Comparison of ENCODE assay signal across 8 mouse cellular contexts in genomic region chr4:119172919-119173650, GRCm38 (mm10). TPM values are rescaled to one million over a fixed set of nuclear protein-coding genes. Genes with fewer than 3 reads are reported as not detected.
DNase-seq lines count a peak whose midpoint lies in the region; ATAC-seq and TF ChIP-seq lines count a peak whose summit lies in the region.

No protein-coding gene starts in this region.

- no peaks in the 10 kb centered on the region for H3K27me3 ChIP-seq in forebrain, embryonic 16.5 days (replicated peaks; ENCODE audit: control insufficient read depth, insufficient read depth, low read length)
- H3K27me3 ChIP-seq in liver, embryonic 13.5 days: no peaks in the 10 kb centered on the region

- peak in 1 of 2 experiments; percentile 27 for DNase-seq in left cerebral cortex, adult 2 months (ENCODE audit: extremely low spot score in 1 of 2, low spot score in 2 of 2)
- no peak for DNase-seq in left cerebral cortex, postnatal 10 days (ENCODE audit: extremely low spot score in 1 of 2, low spot score in 2 of 2)
- DNase-seq in liver, embryonic 13.5 days: no peak
- peak; percentile 33 for DNase-seq in thymus, postnatal 4 days
- no peak for DNase-seq in gastrocnemius, postnatal 14 days
- no peak for DNase-seq in right cerebral cortex, postnatal 10 days (ENCODE audit: low spot score in 2 of 2)

- no peak for TF ChIP-seq POLR2A in bone marrow, adult 2 months (IDR thresholded peaks at IDR 0.05; ENCODE audit: borderline replicate concordance, control insufficient read depth, low read depth, low read length)

- peak overlapping the region; percentile 86 for H3K9ac ChIP-seq in forebrain, embryonic 16.5 days (replicated peaks; ENCODE audit: low read depth, low read length)
- H3K9ac ChIP-seq in liver, embryonic 13.5 days: peak overlapping the region; percentile 91

- WGBS in bone marrow, adult 2 months: 19% methylated on average over 18 of the region's 18 CpGs
- WGBS in forebrain, embryonic 16.5 days: 38% methylated on average over 18 of the region's 18 CpGs
- 29% methylated on average over 18 of the region's 18 CpGs for WGBS in liver, embryonic 13.5 days (ENCODE audit: insufficient replicate concordance)

- H3K4me1 ChIP-seq in bone marrow, adult 2 months (ENCODE audit: control insufficient read depth, insufficient read depth, low read length): peaks cover 1% of the 10 kb centered on the region; the same call in 1 of the 2 replicates
- peaks cover 16% of the 10 kb centered on the region for H3K4me1 ChIP-seq in forebrain, embryonic 16.5 days (replicated peaks; ENCODE audit: control insufficient read depth, insufficient read depth, low read length)
- peaks cover 39% of the 10 kb centered on the region for H3K4me1 ChIP-seq in liver, embryonic 13.5 days (replicated peaks)

- ATAC-seq in forebrain, embryonic 16.5 days: no peak
- ATAC-seq in liver, embryonic 13.5 days (ENCODE audit: low read depth): no peak

- TF ChIP-seq CTCF in left cerebral cortex, adult 2 months (IDR thresholded peaks at IDR 0.05): no peak
- TF ChIP-seq CTCF in bone marrow, adult 2 months (IDR thresholded peaks at IDR 0.05; ENCODE audit: control insufficient read depth, insufficient read depth, low read length): no peak

- H3K36me3 ChIP-seq in forebrain, embryonic 16.5 days (ENCODE audit: control insufficient read depth, insufficient read depth): no peaks in the 10 kb centered on the region
- peaks cover 52% of the 10 kb centered on the region for H3K36me3 ChIP-seq in liver, embryonic 13.5 days

- peak overlapping the region; percentile 84 for H3K27ac ChIP-seq in left cerebral cortex, adult 2 months
- 0 out of 2 replicates have a peak overlapping the region, but pooled peaks have one; percentile 28 for H3K27ac ChIP-seq in bone marrow, adult 2 months (ENCODE audit: control insufficient read depth, insufficient read depth, low read depth, low read length, poor library complexity)
- H3K27ac ChIP-seq in forebrain, embryonic 16.5 days (ENCODE audit: low read length): no peak overlapping the region
- peak overlapping the region; percentile 82 for H3K27ac ChIP-seq in liver, embryonic 13.5 days

- H3K4me3 ChIP-seq in left cerebral cortex, adult 2 months: peak overlapping the region; percentile 86
- H3K4me3 ChIP-seq in bone marrow, adult 2 months (replicated peaks; ENCODE audit: control insufficient read depth, low read depth, low read length): peak overlapping the region; percentile 98
- H3K4me3 ChIP-seq in forebrain, embryonic 16.5 days (replicated peaks; ENCODE audit: low read length): peak overlapping the region; percentile 79
- peak overlapping the region; percentile 83 for H3K4me3 ChIP-seq in liver, embryonic 13.5 days (replicated peaks)

- peak overlapping the region; percentile 91 for H3K4me2 ChIP-seq in forebrain, embryonic 16.5 days (ENCODE audit: low read length)
- H3K4me2 ChIP-seq in liver, embryonic 13.5 days: peak overlapping the region; percentile 89

- intact Hi-C loops in left cerebral cortex, adult 2 months (cut with DNase I): loop anchor here (10.0 kb wide), 1 partner anchor 548 kb away; the partner anchor contains the start of genes Cfap57 and Ebna1bp2
- intact Hi-C loops in left cerebral cortex, postnatal 10 days (cut with DNase I): no loop called here
- intact Hi-C loops in gastrocnemius, postnatal 14 days (cut with DNase I; ENCODE audit: low total_unique reads): no loop called here

- no peaks in the 10 kb centered on the region for H3K9me3 ChIP-seq in forebrain, embryonic 16.5 days (ENCODE audit: control insufficient read depth, low read length)
- no peaks in the 10 kb centered on the region for H3K9me3 ChIP-seq in liver, embryonic 13.5 days (replicated peaks)

RNA-seq across cellular contexts. Expression of gene Zfp691, which starts 0.9 kb away (rescaled TPM):
- total RNA-seq in left cerebral cortex, adult 2 months (2021): 1 to 10 TPM; 7.5 to 7.8 TPM
- 1 to 10 TPM; 5.5 to 5.8 TPM for total RNA-seq in left cerebral cortex, postnatal 10 days (2021)
- polyA plus RNA-seq in bone marrow, adult 2 months (2011; ENCODE audit: insufficient read depth, insufficient read length, low replicate concordance, missing spikeins): 5.8 TPM in 2 replicates
- polyA plus RNA-seq in forebrain, embryonic 16.5 days (2015; fragmentation: Nextera tagmentation; extraction: Ambion mirVana): 3.7 and 6.1 TPM in 2 replicates
- polyA plus RNA-seq in liver, embryonic 13.5 days (2015; fragmentation: Nextera tagmentation; extraction: Ambion mirVana): 2.8 and 2.9 TPM in 2 replicates
- 10 to 100 TPM in 1 of 2 experiments, 1 to 10 TPM in 1; 9.3 to 13.5 TPM for total RNA-seq in gastrocnemius, postnatal 14 days (2021)

RNA-seq across cellular contexts. Expression of gene Ermap, which starts 16.7 kb away (rescaled TPM):
- under 1 TPM; 0.40 to 0.54 TPM for total RNA-seq in left cerebral cortex, adult 2 months (2021)
- total RNA-seq in left cerebral cortex, postnatal 10 days (2021): under 1 TPM; 0.45 to 0.51 TPM
- 173 and 189 TPM in 2 replicates for polyA plus RNA-seq in bone marrow, adult 2 months (2011; ENCODE audit: insufficient read depth, insufficient read length, low replicate concordance, missing spikeins)
- polyA plus RNA-seq in forebrain, embryonic 16.5 days (2015; fragmentation: Nextera tagmentation; extraction: Ambion mirVana): 0.16 and 0.54 TPM in 2 replicates
- polyA plus RNA-seq in liver, embryonic 13.5 days (2015; fragmentation: Nextera tagmentation; extraction: Ambion mirVana): 329 and 341 TPM in 2 replicates
- under 1 TPM in 1 of 2 experiments, not detected in 1; 0.13 TPM for total RNA-seq in gastrocnemius, postnatal 14 days (2021)

RNA-seq across cellular contexts. Expression of gene Svbp, which starts 22.0 kb away (rescaled TPM):
- 10 to 100 TPM; 15.1 to 17.2 TPM for total RNA-seq in left cerebral cortex, adult 2 months (2021)
- total RNA-seq in left cerebral cortex, postnatal 10 days (2021): 10 to 100 TPM; 27.9 to 29.7 TPM
- polyA plus RNA-seq in bone marrow, adult 2 months (2011; ENCODE audit: insufficient read depth, insufficient read length, low replicate concordance, missing spikeins): 46.6 and 64.0 TPM in 2 replicates
- 235 and 249 TPM in 2 replicates for polyA plus RNA-seq in forebrain, embryonic 16.5 days (2015; fragmentation: Nextera tagmentation; extraction: Ambion mirVana)
- polyA plus RNA-seq in liver, embryonic 13.5 days (2015; fragmentation: Nextera tagmentation; extraction: Ambion mirVana): 121 and 130 TPM in 2 replicates
- 10 to 100 TPM; 24.7 to 26.0 TPM for total RNA-seq in gastrocnemius, postnatal 14 days (2021)

RNA-seq across cellular contexts. Expression of gene Tmem269, which starts 44.9 kb away (rescaled TPM):
- under 1 TPM; 0.44 to 0.57 TPM for total RNA-seq in left cerebral cortex, adult 2 months (2021)
- total RNA-seq in left cerebral cortex, postnatal 10 days (2021): under 1 TPM; 0.28 to 0.30 TPM
- polyA plus RNA-seq in bone marrow, adult 2 months (2011; ENCODE audit: insufficient read depth, insufficient read length, low replicate concordance, missing spikeins): not detected in 2 replicates
- 0.39 and 0.49 TPM in 2 replicates for polyA plus RNA-seq in forebrain, embryonic 16.5 days (2015; fragmentation: Nextera tagmentation; extraction: Ambion mirVana)
- polyA plus RNA-seq in liver, embryonic 13.5 days (2015; fragmentation: Nextera tagmentation; extraction: Ambion mirVana): not detected in 2 replicates
- total RNA-seq in gastrocnemius, postnatal 14 days (2021): not detected

RNA-seq across cellular contexts. Expression of gene AU022252, which starts 59.4 kb away (rescaled TPM):
- 10 to 100 TPM; 28.5 to 30.4 TPM for total RNA-seq in left cerebral cortex, adult 2 months (2021)
- 10 to 100 TPM; 32.3 to 35.4 TPM for total RNA-seq in left cerebral cortex, postnatal 10 days (2021)
- polyA plus RNA-seq in bone marrow, adult 2 months (2011; ENCODE audit: insufficient read depth, insufficient read length, low replicate concordance, missing spikeins): 2.4 and 5.0 TPM in 2 replicates
- polyA plus RNA-seq in forebrain, embryonic 16.5 days (2015; fragmentation: Nextera tagmentation; extraction: Ambion mirVana): 27.9 and 30.1 TPM in 2 replicates
- 16.1 and 16.5 TPM in 2 replicates for polyA plus RNA-seq in liver, embryonic 13.5 days (2015; fragmentation: Nextera tagmentation; extraction: Ambion mirVana)
- 10 to 100 TPM; 17.8 to 20.7 TPM for total RNA-seq in gastrocnemius, postnatal 14 days (2021)
